Mouse (Mus musculus) C2C12 (cell line): ENCODE results near the gene Ppie. TPM values are rescaled to one million over a fixed set of nuclear protein-coding genes. Genes with fewer than 3 reads are reported as not detected.

Experiments
- H3K27me3 ChIP-seq: one replicate; pipeline ENCODE4 v1.6.1; 2011; ENCODE audit not compliant: control insufficient read depth, insufficient read depth, insufficient read length
- H3K36me3 ChIP-seq: one replicate; pipeline ENCODE4 v1.6.1; 2011; ENCODE audit not compliant: control insufficient read depth, insufficient read depth
- H3K4me3 ChIP-seq: one replicate; pipeline ENCODE4 v1.5.1; 2011; ENCODE audit warnings: mild to moderate bottlenecking, control low read depth; ENCODE audit not compliant: poor library complexity, insufficient read depth, severe bottlenecking
- H3K79me2 ChIP-seq: one replicate; pipeline ENCODE4 v1.6.1; 2011; ENCODE audit not compliant: control insufficient read depth, insufficient read depth
- H3K79me3 ChIP-seq: one replicate; pipeline ENCODE4 v1.6.1; 2011; ENCODE audit warnings: low read depth, control low read depth
- H3ac ChIP-seq: one replicate; pipeline ENCODE3; 2011; ENCODE audit warnings: low read depth; ENCODE audit not compliant: control insufficient read depth, insufficient read length
- CEBPB ChIP-seq: IDR thresholded peaks from one replicate; pipeline ENCODE4 v1.6.1; 2011; ENCODE audit warnings: low read depth, mild to moderate bottlenecking, control low read depth, moderate library complexity
- CTCF ChIP-seq: IDR thresholded peaks from one replicate; pipeline ENCODE4 v1.5.1; 2011; ENCODE audit not compliant: control insufficient read depth, insufficient read depth, insufficient read length
- FOSL1 ChIP-seq: IDR thresholded peaks from one replicate; pipeline ENCODE4 v1.8.0; 2011; ENCODE audit warnings: mild to moderate bottlenecking, low read length; ENCODE audit not compliant: poor library complexity, insufficient read depth, severe bottlenecking
- MAX ChIP-seq: IDR thresholded peaks from one replicate; pipeline ENCODE4 v1.6.1; 2011; ENCODE audit warnings: mild to moderate bottlenecking, control low read depth
- MYOD1 ChIP-seq: IDR thresholded peaks from one replicate; pipeline ENCODE4 v1.6.1; 2011; ENCODE audit warnings: low read depth; ENCODE audit not compliant: control insufficient read depth, insufficient read length
- MYOG ChIP-seq: IDR thresholded peaks from one replicate; pipeline ENCODE4 v1.6.1; 2011; ENCODE audit not compliant: control insufficient read depth, insufficient read length; ENCODE audit errors: extremely low read depth
- USF1 ChIP-seq: IDR thresholded peaks from one replicate; pipeline ENCODE4 v1.6.1; 2011; ENCODE audit warnings: low read depth, mild to moderate bottlenecking, control low read depth, moderate library complexity
- polyA plus RNA-seq: library from polyadenylated mRNA; unstranded; fragments of >200 nt; fragmentation: generic; extraction: Trizol; gene quantifications from one replicate; pipeline ENCODE4 v1.2.1, GENCODE M21; 2012; ENCODE audit warnings: missing spikeins

Ppie gene
- polyA plus RNA-seq, 1 experiment, result 86.2 TPM

DNA sequence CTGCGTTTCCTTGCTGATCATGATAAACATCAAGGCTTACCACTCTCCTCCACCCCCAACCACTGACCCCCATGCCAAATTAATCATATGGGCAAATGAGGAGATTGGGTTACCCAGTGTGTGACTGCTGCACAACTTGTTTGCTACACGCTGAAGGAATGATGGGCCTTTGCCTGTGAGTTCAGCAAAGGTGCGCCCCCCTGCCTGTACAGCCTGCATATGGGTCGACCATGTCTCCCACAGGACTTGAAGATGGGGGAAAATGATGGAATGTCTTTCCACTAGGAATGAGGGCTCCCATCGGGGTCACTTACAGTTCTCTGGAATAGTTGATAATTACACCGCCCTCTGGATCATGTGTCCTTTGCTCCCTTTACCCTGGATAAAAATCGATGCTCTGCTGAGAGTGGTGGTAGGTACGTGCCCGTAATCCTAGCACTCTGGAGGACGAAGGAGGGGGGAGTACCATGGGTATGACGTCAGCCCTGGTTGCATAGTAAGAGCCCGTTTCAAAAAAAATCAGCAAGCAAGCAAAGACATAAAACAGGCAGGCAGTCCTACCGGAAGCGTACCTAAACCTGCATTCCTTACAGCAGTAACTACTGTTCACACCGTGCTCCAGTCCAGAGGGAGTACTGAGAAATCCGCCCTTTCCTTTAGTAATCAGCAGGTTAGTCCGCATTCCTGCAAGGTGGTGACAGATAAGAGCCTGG is 46.5 kb downstream of the Ppie start:
- no peaks in the 10 kb centered on the region for H3K79me3 ChIP-seq
- no peaks in the 10 kb centered on the region for H3K36me3 ChIP-seq
- no peak for TF ChIP-seq USF1
- TF ChIP-seq MAX, result no peak
- TF ChIP-seq MYOG, result no peak
- TF ChIP-seq FOSL1, result no peak
- no peak for TF ChIP-seq MYOD1
- no peak for TF ChIP-seq CEBPB
- TF ChIP-seq CTCF, result no peak
- H3K79me2 ChIP-seq, result no peaks in the 10 kb centered on the region
- H3K27me3 ChIP-seq, result peaks cover 4% of the 10 kb centered on the region
- H3ac ChIP-seq, result no peak overlapping the region
- no peak overlapping the region for H3K4me3 ChIP-seq

DNA sequence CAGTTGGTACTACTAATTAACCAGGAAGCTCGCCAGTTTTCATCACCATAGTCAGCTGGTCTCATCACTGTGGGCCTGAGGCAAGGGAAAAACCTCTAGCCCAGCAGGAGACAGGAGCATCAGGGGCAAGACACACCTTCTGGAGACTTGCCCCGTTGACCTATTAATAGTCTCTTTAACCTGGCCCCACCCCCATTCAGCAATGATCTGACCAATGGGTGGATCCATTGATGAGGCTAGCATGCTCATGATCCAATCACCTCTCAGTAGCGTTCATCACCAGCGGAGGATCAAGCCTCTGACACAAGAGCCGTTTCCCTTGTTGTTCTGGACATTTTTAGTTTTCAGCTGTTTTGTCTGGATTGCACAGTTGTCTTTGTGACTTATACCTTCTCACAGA is 47.1 kb downstream of the Ppie start:
- TF ChIP-seq CTCF (no peak), MAX (no peak), CEBPB (no peak), MYOD1 (no peak), FOSL1 (no peak), USF1 (no peak), MYOG (no peak)
- H3K4me3 ChIP-seq, result no peak overlapping the region

DNA sequence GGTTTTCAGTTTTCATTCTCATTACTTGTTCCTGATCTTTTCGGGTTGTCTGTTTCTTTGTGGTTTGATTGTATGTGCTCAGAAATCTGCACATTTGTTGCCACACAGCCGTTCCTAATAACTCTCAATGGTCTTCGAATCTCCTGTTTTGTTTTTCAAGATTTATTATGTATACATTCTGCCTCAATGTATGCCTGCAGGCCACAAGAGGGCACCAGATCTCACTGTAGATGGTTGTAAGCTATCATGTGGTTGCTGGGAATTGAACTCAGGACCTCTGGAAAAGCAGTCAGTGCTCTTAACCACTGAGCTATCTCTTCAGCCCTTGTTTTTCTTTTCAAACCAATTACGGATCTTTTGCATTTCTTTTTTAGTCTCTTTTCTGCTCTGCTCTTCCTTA is 53.4 kb downstream of the Ppie start:
- no peaks in the 10 kb centered on the region for H3K36me3 ChIP-seq
- H3K79me3 ChIP-seq, result no peaks in the 10 kb centered on the region
- no peak overlapping the region for H3K4me3 ChIP-seq
- H3K79me2 ChIP-seq, result no peaks in the 10 kb centered on the region
- no peak overlapping the region for H3ac ChIP-seq
- H3K27me3 ChIP-seq, result peaks cover 4% of the 10 kb centered on the region
- TF ChIP-seq CEBPB, result no peak
- TF ChIP-seq MAX, result no peak
- no peak for TF ChIP-seq FOSL1
- no peak for TF ChIP-seq MYOG
- no peak for TF ChIP-seq MYOD1
- no peak for TF ChIP-seq CTCF
- no peak for TF ChIP-seq USF1

More for the DNA sequence above, 47.1 kb downstream of the Ppie start:
- no peaks in the 10 kb centered on the region for H3K79me2 ChIP-seq
- H3K36me3 ChIP-seq, result no peaks in the 10 kb centered on the region
- H3K79me3 ChIP-seq, result no peaks in the 10 kb centered on the region
- H3K27me3 ChIP-seq, result peaks cover 4% of the 10 kb centered on the region
- no peak overlapping the region for H3ac ChIP-seq

DNA sequence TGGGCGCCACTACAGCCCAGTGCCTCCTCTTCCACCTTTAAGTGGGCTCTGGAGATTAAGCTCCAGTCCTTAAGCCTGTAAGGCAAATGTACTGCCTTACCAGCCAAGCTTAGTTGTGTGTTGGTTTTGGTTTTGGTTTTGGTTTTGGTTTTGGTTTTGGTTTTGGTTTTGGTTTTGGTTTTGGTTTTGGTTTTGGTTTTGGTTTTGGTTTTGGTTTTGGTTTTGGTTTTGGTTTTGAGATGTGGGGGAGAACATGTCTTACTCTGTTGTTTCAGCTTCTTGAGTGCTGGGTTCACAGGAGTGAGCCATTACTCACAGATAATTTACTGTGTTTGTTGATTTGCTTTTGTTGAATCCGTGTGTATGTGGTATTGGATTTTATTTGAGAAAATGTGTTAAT is 54.5 kb downstream of the Ppie start:
- H3ac ChIP-seq, result no peak overlapping the region
- no peak for TF ChIP-seq MYOG

DNA sequence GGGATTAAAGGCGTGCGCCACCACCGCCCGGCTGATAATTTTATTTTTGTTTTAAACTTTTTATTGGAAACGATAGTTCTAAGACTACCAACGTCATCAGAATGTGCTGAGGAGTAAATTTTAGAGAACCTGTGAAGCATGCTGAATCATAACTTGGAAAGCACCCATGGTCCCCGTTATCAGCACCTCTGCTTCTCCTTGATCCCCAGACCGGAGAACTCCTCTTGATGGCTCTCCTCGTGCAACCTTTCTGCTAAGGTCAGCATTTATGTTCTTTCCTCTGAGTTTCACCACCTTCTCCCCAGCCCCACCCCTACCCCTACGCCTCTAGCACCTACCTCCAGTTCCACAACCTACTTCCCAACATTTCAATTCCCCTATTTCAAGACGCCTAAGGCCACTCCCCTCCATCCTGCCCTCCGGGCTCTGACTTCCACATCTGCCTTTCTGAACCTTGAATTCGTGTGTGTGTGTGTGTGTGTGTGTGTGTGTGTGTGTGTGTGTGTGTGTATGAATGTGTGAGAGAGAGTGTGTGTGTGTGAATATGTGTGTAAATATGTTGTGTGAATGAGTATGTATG is 56.3 kb downstream of the Ppie start:
- no peak overlapping the region for H3ac ChIP-seq
- H3K4me3 ChIP-seq, result no peak overlapping the region
- TF ChIP-seq MYOG (no peak), CTCF (no peak), MAX (no peak), CEBPB (no peak), MYOD1 (no peak), FOSL1 (no peak), USF1 (no peak)
- H3K79me2 ChIP-seq, result no peaks in the 10 kb centered on the region
- H3K36me3 ChIP-seq, result no peaks in the 10 kb centered on the region
- H3K27me3 ChIP-seq, result peaks cover 8% of the 10 kb centered on the region
- no peaks in the 10 kb centered on the region for H3K79me3 ChIP-seq

More for the DNA sequence above, 54.5 kb downstream of the Ppie start:
- Histone ChIP-seq H3K79me2 (no peaks in the 10 kb centered on the region), H3K27me3 (peaks cover 9% of the 10 kb centered on the region), H3K4me3 (no peak overlapping the region), H3K36me3 (no peaks in the 10 kb centered on the region), H3K79me3 (no peaks in the 10 kb centered on the region)
